Mouse (Mus musculus) heart, adult 9 months (tissue): ENCODE measurements around the gene Yipf1.

Experiments used
- DNase-seq, 2 experiments: peaks; one replicate each; pipeline ENCODE4 v3.0.0; 2022; ENCODE audit warnings: low spot score in 2 of 2

Gene Yipf1

DNA sequence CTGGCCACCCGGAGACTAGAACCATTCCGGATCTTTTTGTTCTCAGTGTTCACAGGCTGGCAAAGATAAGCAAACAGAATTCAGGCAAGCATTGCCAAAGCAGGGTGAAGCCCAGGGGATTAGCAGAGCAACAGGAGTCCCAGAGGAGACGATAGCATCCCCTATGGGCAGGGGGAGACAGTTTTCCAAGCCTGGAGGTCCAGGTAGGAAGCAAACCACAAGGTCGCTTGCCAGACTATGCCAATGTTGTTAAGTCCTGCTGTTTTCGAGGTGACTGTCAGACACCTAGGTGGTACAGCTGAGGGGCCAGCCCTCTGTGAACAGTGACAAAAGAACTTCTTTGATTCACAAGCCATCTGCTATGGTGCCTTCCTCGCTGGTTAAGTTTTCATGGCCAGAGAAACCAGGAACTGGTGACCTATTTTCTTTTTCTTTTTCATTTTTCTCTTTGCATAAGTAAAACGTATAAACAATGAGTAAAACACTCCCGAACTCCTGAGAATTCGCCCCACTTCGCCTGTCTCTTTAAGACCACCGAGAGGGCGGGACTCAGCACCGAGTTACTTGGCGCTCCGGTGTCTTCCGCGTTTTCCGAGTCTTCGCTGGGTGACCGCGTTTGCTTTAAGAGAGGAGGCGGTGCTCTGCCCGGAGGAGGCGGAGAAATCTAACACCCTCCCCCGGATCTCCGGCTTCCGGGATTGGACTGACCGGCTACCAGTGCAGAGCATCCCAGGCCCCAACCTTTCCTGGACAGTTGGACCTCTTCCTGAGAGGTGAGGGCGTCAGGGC, at the start of gene Yipf1:
Gene Yipf1 (plus strand): TSS at position 674 of the 789 bp plus-strand sequence.
- peak; percentile 94 to 95 for DNase-seq

DNA sequence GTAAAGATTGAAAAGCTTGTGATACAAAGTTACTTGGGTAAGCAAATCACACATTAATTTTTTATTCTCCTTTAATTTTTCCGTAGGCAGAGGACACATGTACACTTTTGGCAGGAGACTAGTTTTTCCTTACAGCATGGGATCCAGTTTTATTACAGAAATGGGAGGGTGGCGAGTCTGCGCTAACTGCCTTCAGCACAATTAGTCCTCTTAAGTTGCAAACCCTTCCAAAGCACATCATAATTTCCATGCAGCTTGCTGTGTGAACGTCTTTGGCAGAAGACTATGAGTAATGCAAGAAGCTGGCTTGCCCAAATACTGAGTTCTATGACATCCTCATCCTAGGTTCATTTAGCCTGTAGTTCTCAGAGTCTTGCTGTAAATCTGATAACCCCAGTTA, 40.5 kb upstream of the Yipf1 start:
- no peak for DNase-seq

DNA sequence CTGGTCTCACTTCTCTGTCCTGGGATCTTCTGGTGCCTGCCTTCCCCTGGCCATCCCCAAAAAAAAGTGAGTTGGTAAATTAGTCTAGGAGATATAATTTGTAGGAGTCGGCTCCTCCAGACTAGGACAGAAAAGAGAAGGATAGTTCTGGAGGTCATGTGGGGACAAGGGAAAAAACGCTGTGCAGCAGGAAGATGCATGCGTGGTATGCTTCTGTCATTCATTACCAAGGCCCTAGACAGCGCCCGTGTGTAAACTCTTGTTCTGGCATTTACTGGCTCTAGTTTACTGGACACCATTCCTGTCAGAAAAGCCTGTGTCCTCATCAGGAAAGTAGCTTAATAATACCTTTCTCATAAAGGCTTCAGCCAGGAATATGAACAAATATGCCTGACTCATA, 39.7 kb upstream of the Yipf1 start:
- no peak for DNase-seq

DNA sequence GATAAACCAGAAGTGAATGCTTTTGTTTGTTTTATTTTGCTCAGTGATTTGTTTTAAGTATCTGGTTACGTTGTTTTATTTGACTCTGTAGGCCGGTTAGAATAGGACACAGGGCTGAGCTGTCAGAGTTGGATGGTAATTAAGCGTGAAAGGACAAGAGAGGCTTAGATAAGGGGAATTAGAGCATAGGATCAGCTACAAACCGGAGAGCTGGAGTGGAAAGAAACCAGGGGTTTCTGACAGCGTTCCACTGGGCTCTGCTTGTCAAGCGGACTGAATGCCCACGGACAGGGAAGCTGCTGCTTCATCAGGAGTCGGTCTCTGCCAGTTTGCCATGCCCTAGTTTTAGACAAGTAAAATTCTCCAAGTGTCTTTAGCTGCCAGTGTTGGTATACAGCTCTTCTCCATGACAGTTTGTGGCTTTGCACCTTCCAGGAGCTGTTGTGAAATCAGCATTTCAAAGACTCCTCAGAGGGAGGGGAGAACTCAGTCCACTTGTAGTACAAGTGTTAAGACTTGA, 35.9 kb upstream of the Yipf1 start:
- no peak for DNase-seq

DNA sequence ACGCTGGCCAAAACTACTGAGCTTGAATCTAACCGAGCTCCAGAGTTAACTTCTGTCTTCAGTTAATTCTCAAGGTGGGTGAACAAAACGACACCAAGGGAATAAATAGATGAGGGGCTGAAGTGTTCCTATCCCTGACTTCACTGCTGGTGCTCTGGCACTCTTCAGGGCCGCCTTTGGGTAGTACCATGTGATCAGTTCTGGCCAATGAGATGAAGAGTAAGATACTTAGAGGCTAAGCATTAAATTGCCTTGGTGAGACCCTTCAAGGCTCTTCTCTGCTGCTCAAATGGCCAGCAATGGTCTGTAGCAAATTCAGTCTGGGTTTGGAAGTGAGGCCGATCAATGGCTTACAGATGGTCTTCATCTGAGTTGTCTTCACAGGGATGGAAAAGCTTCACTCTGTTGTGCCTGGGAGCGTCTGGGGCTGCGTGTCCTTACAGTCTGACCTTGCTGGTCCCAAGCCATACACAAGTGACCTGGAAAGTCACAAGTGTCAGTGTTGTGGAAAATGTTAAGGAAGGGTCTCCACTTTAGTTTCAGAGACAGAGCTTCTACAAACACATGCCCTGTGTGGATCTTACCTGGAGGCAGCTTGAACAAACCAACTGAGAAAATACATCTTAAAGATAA, 33.2 kb upstream of the Yipf1 start:
- no peak for DNase-seq

DNA sequence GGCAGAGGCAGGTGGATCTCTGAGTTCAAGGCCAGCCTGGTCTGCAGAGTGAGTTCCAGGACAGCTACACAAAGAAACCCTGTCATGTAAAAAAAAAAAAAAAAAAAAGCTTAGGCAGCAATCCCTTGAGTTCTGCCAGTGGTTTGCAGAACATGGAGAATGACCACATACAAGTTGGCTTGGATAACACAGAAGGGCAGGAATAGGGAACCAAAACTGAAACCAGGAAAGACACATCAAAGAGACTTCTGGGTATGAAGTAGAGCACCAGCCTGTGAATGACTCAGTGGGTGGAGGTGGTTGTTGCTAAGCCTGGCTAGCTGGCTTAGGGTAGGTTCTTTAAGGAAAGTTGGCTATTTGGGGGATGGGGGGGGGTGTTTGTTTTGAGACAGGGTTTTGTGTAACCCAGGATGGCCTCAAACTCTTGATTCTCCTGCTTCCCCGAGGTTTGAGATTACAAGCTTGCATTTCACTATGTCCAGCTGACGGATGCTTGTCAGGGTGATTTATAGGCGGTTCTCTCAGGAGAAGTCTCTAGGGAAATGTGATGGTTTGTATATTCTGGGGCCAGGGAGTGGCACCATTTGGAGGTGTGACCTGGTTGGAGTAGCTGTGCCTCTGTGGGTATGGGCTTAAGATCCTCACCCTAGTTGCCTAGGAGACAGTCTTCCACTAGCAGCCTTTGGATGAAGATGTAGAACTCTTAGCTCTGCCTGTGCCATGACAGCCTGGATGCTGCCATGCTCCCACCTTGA, 28.5 kb upstream of the Yipf1 start:
- DNase-seq, result peak; percentile 12 to 46

DNA sequence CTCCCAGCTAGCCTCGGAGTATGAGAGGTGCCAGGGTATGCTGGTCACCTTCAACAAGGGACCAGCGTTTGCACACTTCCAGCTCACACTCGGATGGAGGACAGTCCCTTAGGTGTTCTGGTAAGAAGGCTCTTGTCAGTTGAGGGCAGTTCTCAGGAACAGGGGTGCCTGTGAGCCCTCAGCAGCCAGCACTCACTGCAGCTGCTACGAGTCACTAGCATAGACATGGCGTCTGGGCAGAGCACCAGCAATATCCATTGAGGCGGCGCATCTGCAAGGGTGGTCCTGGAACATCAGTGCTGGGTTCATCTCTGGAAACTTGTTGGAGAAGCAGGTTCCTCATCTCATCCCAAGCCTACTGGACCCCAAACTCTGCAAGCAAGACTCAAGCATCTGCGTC, 27.8 kb upstream of the Yipf1 start:
- no peak for DNase-seq

DNA sequence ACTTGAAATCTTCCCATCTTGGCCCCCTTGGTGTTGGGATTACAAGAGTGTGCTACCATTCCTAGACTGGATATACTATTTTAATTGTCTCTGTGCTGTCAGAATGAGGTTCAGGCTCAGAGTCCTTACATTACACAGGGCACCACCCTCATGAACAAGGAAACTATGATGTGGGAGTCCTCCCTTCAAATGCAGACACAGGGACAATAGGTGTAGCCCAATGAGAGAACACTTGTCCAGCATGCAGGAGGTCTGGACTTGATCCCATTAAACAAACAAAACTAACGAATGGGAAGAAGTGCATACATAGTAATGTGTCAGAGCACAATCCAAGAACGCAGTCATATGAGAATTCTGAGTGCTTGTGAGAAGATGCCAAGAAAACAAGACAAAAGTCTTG, 26.6 kb upstream of the Yipf1 start:
- DNase-seq, result no peak

DNA sequence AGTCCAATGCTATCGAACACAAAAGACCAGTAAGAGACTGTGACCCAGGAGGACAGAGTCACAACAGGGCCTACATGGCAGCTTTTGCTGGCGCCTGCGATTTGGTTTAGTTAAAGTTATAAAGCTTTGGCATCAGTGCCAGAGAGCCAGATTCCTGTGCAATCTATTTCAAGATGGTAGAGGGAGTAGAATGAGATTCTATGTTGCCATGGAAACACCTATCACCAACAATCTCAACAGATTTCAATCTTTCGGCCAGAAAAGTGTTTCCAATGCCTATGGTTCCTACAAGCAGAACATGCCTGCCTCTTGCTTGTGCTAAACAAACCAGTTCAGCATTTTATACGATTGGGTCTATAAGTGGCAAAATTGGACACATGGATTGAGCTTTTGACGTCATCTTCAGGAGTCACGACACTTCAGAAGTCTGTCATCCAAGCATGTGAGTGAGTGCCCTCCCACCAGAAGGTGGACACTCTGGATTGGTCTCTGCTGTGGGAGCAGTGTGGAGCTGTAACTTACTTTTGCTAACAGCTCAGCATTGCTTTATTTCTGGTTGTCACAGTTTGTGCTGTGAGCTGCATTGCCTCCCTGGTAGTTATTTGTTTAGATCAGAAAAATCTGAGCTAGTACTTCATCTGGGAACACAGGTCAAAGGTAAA, 22.4 kb upstream of the Yipf1 start:
- DNase-seq, result no peak

DNA sequence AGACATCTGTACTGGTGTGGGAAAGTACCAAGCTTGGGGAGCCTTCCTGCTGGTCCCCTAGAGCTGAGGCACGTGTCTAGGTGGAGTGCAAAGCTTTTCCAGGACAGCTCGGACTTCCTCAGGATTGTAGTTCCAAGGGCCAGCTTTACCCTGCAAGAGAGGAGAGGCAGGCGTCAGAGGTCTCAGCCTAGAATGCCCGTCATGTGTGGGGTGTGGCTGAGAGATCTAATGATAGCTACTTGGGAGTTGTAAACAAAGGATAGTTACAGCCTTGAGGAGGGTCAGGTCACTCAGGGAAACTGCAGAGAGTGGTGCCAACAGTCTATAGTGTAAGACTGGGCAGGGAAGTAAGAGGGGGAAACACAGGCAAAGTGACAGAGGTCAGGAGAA, 21.9 kb upstream of the Yipf1 start:
- DNase-seq, result no peak

DNA sequence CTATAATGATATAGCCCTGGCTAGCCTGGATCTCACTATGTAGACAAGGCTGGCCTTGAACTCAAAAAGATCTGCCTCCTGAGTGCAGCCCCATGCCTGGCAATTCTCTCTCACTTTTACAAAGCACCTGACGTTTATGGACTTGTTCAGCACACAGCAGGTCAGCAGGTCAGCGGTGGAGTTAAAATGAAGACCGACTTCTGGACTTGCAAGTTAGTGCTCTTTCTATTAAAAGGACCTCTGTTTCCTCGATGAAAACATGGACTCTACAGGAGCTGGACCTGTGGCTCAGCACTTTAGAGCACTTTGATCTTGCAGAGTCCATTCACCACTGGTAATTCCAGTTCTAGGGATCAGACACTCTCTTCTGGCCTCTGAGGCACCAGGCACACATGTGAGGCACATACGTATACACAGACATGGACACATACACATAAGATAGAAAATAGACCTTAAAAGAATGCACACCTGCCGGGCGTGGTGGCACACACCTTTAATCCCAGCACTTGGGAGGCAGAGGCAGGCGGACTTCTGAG, 16.0 kb upstream of the Yipf1 start:
- DNase-seq, result no peak

DNA sequence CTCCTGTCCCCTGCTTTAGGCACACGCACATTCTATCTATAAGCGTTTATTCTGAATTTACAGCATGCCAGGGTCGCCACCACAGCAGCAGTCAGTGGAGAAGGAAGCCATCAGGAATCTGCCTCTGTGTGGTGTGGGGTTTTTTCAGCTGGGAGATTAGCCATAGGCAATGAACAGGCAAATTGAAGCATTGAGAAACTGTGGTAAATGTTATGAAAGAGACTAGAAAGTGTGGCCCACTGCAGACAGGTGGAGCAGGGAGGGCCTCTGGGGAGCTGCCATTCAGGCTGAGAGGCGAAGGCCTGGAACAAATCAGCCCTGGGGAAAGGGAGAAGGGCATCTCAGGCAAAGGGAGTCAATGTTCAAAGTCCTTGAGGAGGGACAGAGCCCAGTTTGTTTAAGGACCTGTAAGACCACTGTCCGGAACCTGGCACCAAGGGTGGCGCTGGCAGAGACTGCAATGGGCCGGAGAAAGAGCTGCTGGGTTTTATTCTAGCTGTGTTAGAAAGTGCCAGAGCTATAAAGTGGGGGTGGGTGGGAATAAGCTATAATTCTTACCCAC, 14.3 kb upstream of the Yipf1 start:
- DNase-seq, result no peak

DNA sequence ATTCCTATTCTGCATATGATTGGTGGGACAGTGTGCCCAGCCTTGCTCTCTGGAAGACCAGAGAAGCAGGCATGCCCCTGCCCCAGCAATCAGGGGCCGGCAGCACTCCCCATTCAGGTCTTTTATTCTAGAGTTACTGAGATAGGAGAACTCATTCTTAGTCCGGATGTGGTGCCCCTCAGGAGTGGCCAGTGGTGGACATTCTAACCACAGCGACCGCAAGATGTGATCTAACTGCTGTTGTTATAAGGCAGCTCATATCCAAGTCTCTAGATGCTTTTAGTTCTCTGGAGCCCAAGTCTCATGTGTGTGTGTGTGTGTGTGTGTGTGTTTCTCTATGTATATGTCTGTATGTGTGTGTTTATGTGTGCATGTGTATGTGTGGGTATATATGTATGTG, 13.8 kb upstream of the Yipf1 start:
- no peak for DNase-seq

DNA sequence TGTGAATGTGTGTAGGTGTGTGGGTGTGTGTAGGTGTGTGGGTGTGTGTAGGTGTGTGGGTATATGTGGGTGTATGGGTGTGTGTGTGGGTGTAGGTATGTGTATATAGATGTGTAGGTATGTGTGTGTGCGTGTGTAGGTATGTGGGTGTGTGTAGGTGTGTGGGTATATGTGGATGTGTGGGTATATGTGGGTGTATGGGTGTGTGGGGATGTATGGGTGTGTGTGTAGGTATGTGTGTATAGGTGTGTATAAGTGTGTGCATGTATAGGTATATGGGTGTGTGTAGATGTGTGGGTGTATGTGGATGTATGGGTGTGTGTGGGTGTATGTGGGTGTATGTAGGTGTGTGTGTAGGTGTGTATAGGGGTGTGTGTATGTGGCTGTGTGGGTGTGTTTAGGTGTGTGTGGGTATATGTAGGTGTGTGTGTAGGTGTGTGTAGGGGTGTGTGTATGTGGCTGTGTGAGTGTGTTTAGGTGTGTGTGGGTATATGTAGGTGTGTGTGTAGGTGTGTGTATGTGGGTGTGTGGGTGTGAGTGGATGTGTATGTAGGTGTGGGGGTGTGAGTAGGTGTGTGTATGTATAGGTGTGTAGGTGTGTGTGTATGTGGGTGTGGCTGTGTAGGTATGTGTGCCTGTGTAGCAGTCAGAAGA, 13.1 kb upstream of the Yipf1 start:
- no peak for DNase-seq

DNA sequence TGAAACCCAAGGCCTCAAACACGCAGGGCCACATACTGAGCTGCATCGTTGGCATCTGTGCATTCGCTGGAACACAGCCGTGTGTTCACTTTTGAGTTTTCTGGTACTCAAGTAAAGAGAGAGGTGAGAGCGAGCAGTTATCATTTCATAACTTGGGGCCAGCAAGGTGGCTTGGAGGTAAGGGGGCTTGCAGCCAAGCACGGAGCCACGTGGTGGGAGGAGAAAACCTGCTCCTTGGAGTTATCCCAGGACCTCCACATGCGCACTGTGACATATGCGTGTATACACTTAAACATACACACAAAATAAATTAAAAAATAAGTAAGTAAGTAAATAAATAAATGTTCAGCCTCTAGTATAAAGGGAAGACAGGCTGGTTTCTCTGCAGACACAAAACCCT, 11.9 kb upstream of the Yipf1 start:
- no peak for DNase-seq

DNA sequence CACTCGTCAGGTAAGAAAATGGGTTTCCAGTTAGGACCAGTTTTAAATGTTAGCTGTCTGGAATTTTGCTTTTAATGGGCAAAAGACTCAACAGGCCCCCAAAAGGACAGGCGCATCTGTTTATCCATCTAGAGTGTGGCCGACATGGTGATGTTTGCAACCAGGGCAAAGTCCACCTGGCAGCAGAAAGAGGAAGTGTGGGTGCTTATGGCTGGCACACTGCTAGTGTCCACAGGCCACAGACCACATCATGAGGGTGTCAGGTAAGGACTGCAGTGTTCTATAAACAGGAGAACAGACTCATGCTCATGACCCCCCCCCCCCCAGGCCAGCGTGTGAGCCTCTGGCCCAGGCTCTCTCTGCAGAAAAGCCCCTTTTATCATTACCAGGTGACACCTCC, 11.3 kb upstream of the Yipf1 start:
- DNase-seq, result no peak

DNA sequence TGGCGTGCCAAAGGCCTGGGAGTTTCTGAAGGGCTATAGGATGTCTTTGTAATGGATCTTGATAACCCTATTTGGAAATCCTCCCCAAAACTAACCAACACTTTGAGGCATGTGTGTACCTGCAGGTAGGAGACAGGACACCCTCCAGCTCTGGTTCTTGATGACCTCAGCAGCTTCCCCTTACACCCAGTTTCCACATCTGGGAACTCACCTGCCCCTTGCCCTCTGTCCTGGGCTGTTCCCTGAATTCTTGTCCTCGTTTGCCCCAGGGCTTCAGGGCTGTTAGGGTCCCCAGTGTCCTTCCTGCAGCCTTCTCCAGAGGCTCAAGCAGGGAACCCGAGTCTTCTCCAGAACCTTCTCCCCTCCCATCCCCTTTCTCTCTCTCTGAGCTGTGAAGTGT, 10.6 kb upstream of the Yipf1 start:
- no peak for DNase-seq

DNA sequence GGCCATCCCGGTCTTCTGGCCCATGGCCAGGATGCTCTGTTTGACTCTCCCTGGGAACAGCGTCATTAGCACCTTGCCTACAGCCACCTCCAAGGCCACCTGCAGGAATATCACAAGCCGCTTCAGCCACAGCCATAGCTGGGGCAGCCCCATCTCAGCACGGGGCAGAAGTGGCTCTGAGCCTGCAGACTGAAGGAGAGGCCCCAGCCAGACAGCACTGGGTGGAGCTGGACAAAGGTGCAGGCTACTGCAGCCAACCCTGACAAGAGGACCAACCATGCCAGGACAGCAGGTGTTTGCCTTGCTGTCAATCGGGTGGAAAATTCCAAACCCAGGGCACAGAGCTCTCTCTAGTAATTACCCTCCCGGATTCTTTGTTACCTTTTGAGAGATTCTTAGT, 7.2 kb upstream of the Yipf1 start, which contains the start of gene Dio1:
Gene Dio1 (minus strand): TSS at position 204 of the 400 bp plus-strand sequence.
- DNase-seq, result no peak

DNA sequence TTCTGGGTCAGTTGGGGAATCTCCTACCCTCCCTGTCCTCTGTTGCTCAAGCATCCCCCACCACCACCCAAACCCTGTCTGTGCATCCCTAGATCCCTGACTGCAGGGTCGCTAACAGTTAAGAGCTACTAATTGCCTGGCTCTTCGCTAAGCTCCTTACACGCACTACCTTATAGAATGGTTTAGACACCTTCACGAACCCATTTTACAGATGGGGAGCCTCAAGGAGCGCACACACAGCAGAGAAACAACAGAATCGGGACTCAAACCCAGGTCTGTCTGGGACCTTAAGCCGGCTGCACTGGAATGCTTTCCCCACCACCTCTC, 279 bp downstream of the Yipf1 start:
- no peak for DNase-seq

DNA sequence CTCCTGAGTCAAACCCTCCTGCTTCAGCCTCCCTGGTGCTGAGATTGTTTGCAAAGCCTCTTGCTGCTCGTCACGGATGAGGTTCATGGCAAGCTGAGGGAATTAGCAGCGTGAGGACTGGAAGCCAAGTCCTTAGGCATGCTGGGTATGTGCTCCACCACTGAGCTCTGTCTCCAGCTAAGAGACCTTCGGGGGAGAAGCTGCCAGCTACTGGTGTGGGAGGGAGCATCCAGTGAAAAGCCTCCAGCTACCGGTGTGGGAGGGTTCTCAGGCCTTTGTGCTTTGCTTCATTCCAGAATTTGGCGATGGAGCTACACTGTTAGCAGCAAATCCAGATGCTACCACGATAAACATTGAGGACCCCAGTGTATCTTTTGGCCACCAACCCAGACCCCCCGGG, 4.5 kb downstream of the Yipf1 start:
- no peak for DNase-seq

DNA sequence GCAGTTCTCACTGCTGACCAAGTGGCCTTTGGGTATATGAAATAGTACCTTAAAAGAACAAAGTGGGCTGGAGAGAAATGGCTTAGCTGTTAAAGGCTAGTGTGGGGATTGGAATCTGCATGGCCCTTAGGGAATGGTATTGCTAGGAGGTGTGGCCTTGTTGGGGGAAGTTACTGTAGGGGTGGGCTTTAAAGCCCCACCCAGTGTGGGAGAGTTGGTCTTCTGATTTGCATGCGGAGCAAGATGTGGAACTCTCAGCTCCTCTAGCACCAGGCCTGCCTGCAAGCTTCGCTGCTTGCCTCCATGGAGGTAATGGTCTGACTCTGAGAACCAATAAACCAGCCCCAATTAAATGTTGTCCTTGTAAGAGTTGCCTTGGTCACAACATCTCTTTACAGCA, 6.9 kb downstream of the Yipf1 start:
- no peak for DNase-seq
